Mouse (Mus musculus): ENCODE results near the gene Ptprs. TPM values are rescaled to one million over a fixed set of nuclear protein-coding genes. Genes with fewer than 3 reads are reported as not detected.

The Ptprs gene
- polyA plus RNA-seq, 1 experiment from 2014 or later, result 15.7 TPM

DNA sequence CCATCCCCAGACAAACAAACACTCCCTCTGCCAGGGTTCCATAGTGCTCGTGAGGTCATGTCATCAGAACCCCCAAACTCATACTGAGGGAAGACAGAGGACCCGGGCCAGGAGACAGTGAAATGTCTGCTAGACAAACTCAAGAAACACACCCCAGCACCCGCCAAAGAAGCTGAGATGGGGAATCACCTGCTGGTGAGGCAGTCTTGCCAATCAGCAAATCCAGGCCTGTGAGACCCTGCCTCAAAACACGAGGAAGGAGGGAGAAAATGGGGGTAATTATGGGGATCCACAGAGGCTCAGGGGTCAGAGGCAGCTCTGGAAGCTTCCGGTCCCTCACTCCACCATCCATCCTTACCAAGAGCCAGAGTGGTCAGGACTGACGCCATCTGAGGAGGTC is 9.5 kb downstream of the Ptprs start:
- Histone ChIP-seq H3K27me3 (replicated peaks; ENCODE audit: control insufficient read depth, insufficient read depth, low read length) (peaks cover 5% of the 10 kb centered on the region; the same call in 1 of the 2 replicates), H3K9me3 (ENCODE audit: control insufficient read depth) (no peaks in the 10 kb centered on the region), H3K4me2 (replicated peaks; ENCODE audit: low read depth) (no peak overlapping the region), H3K27ac (ENCODE audit: low read depth, low read length) (no peak overlapping the region), H3K4me3 (ENCODE audit: low read depth, low read length) (no peak overlapping the region), H3K4me1 (replicated peaks; ENCODE audit: control insufficient read depth, insufficient read depth, low read length) (no peaks in the 10 kb centered on the region), H3K9ac (ENCODE audit: low read depth, low read length) (no peak overlapping the region), H3K36me3 (ENCODE audit: control insufficient read depth, insufficient read depth) (no peaks in the 10 kb centered on the region)
- TF ChIP-seq CTCF (IDR thresholded peaks at IDR 0.05; ENCODE audit: low read depth), result no peak
- ATAC-seq, result no peak
- WGBS, result 66% methylated on average over 6 of the region's 6 CpGs

DNA sequence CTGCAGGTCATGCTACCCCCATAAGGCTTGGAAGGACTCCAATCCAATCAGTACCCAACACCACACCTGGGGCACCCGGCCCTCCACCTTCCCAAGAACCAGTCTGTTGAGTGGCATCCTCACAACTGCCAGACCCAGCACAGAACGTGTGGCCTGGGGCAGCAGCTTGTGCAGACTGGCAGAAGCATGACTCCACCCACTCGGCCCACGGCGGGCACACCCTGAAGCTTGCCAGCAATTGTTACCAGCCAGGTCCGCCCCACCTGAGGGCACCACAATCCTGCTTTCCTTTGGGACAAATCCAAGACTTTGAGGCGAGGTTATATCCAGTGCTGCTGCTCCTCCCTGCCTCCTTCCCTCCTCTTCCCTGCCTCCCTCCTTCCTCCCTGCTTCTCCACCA is 11.5 kb downstream of the Ptprs start:
- 86% methylated on average over 7 of the region's 7 CpGs for WGBS
- Histone ChIP-seq H3K4me1 (replicated peaks; ENCODE audit: control insufficient read depth, insufficient read depth, low read length) (peaks cover 3% of the 10 kb centered on the region; the same call in 1 of the 2 replicates), H3K9me3 (ENCODE audit: control insufficient read depth) (no peaks in the 10 kb centered on the region), H3K4me3 (ENCODE audit: low read depth, low read length) (no peak overlapping the region), H3K36me3 (ENCODE audit: control insufficient read depth, insufficient read depth) (no peaks in the 10 kb centered on the region), H3K27me3 (replicated peaks; ENCODE audit: control insufficient read depth, insufficient read depth, low read length) (no peaks in the 10 kb centered on the region; the same call in 1 of the 2 replicates), H3K4me2 (replicated peaks; ENCODE audit: low read depth) (no peak overlapping the region), H3K9ac (ENCODE audit: low read depth, low read length) (no peak overlapping the region), H3K27ac (ENCODE audit: low read depth, low read length) (no peak overlapping the region)
- TF ChIP-seq CTCF (IDR thresholded peaks at IDR 0.05; ENCODE audit: low read depth), result no peak
- ATAC-seq, result no peak

DNA sequence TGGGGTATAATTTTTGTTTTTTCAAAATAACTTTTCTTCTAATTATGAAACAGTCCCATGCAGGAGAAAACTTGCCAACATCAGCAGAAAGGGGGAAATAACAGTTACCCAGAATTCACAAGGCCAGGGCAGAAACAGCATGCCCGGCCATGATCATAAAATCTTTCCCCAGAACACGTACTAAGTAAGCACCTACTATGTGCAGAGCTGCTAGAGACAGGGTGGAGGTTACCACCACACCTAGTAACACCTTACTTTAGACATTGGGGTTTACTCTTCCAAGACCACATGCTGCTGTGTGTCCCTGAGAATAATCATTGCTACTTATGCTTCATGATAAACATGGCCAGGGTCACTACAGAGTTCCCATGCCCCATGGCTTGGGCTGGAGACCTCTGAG is 11.9 kb downstream of the Ptprs start:
- Histone ChIP-seq H3K9me3 (ENCODE audit: control insufficient read depth) (no peaks in the 10 kb centered on the region), H3K36me3 (ENCODE audit: control insufficient read depth, insufficient read depth) (no peaks in the 10 kb centered on the region), H3K9ac (ENCODE audit: low read depth, low read length) (no peak overlapping the region), H3K4me3 (ENCODE audit: low read depth, low read length) (no peak overlapping the region), H3K4me2 (replicated peaks; ENCODE audit: low read depth) (no peak overlapping the region), H3K27me3 (replicated peaks; ENCODE audit: control insufficient read depth, insufficient read depth, low read length) (no peaks in the 10 kb centered on the region), H3K4me1 (replicated peaks; ENCODE audit: control insufficient read depth, insufficient read depth, low read length) (peaks cover 3% of the 10 kb centered on the region; the same call in 1 of the 2 replicates), H3K27ac (ENCODE audit: low read depth, low read length) (no peak overlapping the region)
- ATAC-seq, result no peak
- 91% methylated on average over 2 of the region's 2 CpGs for WGBS
- no peak for TF ChIP-seq CTCF (IDR thresholded peaks at IDR 0.05; ENCODE audit: low read depth)

DNA sequence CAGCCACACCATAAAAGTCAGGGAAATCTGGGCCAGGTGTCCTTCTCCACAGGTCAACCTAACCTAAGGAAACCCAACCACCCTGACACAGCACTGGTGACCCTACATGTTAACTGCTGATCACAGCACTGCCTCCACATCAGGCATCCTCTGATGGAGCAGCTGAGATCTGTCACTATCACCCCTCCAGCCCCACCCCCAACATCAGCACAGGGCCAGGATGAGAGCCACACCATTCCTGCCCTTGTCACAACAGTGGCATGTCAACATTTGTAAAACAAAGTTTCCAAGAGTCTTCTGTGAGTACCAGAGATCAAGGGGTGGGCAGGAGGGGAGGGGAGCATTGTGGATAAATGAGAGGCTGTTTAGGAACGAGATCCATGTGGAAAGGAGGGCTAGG is 12.8 kb downstream of the Ptprs start:
- H3K27ac ChIP-seq (ENCODE audit: low read depth, low read length), result no peak overlapping the region
- H3K27me3 ChIP-seq (replicated peaks; ENCODE audit: control insufficient read depth, insufficient read depth, low read length), result no peaks in the 10 kb centered on the region
- WGBS, result 36% methylated on average over 1 of the region's 1 CpGs
- H3K4me3 ChIP-seq (ENCODE audit: low read depth, low read length), result no peak overlapping the region
- no peaks in the 10 kb centered on the region for H3K36me3 ChIP-seq (ENCODE audit: control insufficient read depth, insufficient read depth)
- no peak overlapping the region for H3K9ac ChIP-seq (ENCODE audit: low read depth, low read length)
- H3K9me3 ChIP-seq (ENCODE audit: control insufficient read depth), result no peaks in the 10 kb centered on the region
- H3K4me1 ChIP-seq (replicated peaks; ENCODE audit: control insufficient read depth, insufficient read depth, low read length), result peaks cover 3% of the 10 kb centered on the region; the same call in 1 of the 2 replicates
- no peak overlapping the region for H3K4me2 ChIP-seq (replicated peaks; ENCODE audit: low read depth)
- ATAC-seq, result no peak
- TF ChIP-seq CTCF (IDR thresholded peaks at IDR 0.05; ENCODE audit: low read depth), result no peak

DNA sequence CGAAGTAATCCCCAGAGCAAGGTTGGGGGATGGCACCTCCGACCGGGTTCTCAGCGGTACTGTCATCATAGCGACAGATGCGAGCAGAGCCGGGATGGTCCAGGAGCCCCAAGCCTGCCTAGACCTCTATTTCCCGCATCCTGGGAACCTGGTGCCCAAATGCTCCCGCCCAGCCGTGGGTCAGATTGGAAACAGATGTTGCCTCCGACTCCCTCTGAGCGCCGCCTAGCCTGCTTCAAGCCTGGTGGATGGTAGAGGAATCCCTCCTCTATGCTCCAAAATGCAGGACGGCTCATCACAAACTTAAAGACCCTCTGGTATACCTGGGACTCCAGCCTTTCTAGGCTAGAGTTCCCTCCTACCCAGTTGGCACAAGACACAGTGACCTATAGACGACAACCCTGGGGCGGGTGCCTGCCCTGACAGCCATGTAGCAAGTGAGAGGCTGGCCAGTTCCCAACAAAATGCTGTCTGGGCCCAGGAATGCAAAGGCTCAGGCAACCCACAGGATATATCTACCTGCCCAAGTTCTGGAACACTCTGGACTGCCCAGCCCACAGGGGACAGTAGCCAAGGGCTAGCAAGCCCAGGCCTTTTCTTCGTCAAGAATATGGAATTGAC is 13.3 kb downstream of the Ptprs start:
- WGBS, result 8% methylated on average over 17 of the region's 17 CpGs
- H3K4me1 ChIP-seq (replicated peaks; ENCODE audit: control insufficient read depth, insufficient read depth, low read length), result peaks cover 3% of the 10 kb centered on the region; the same call in 1 of the 2 replicates

DNA sequence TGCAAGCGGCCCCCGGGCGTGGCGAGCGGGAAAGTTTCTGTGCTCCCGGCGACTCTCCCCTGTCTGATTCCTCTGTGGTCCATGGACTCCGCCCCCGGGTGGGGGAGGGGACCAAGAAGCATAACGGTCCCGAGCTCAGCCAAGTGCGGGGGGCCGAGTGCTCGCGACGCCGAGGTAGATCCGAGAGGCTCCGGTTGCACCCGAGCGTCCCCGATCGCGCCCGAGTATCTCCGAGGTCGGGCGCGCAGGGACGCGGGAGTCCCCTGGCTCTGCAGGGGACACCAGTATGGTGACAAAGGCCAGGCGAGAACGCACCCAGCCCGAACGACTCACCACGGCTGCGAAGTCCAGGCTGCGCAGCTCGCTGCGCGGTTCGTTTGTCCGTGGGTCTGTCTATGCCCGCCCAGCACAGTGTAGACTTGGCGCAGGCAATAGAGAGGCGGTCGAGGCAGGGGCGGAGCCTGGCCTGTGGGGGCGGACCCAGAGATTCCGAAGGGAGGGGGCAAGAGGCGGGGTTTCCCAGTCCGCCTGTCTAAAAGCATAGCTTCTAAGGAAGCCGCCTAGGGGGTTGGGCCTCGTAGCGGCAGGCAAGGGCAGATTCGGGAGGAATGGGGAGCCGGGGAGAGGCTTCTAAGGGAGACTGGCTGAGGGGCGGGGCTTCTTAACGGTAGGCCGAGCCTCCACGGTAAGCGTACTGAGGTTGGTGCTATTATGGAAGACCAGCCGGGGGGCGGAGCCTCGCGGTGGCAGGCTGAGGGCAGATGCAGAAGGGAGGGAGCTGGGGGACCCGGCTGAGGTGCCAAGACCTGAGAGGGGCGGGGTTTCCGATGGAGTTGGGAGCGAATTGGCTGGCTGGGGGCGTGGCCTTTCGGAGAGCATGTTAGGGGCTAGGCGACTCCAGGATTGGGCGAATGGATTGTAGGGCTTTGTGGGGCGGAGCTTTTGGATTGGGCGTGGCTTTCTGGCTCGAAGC is 14.2 kb downstream of the Ptprs start:
- Histone ChIP-seq H3K9me3 (ENCODE audit: control insufficient read depth) (no peaks in the 10 kb centered on the region), H3K4me1 (replicated peaks; ENCODE audit: control insufficient read depth, insufficient read depth, low read length) (peaks cover 3% of the 10 kb centered on the region; the same call in 1 of the 2 replicates), H3K27ac (ENCODE audit: low read depth, low read length) (peak overlapping the region; percentile 60), H3K27me3 (replicated peaks; ENCODE audit: control insufficient read depth, insufficient read depth, low read length) (no peaks in the 10 kb centered on the region), H3K4me3 (ENCODE audit: low read depth, low read length) (peak overlapping the region; percentile 66), H3K4me2 (replicated peaks; ENCODE audit: low read depth) (peak overlapping the region; percentile 83), H3K9ac (ENCODE audit: low read depth, low read length) (peak overlapping the region; percentile 48), H3K36me3 (ENCODE audit: control insufficient read depth, insufficient read depth) (no peaks in the 10 kb centered on the region)
- peak; percentile 92 for ATAC-seq
- WGBS, result under 1% methylated on average over 76 of the region's 77 CpGs
- TF ChIP-seq CTCF (IDR thresholded peaks at IDR 0.05; ENCODE audit: low read depth), result 0 out of 2 replicates have a peak, but pooled peaks have one; percentile 6

More for the DNA sequence above, 13.3 kb downstream of the Ptprs start:
- H3K4me2 ChIP-seq (replicated peaks; ENCODE audit: low read depth), result peak overlapping the region; percentile 83
- TF ChIP-seq CTCF (IDR thresholded peaks at IDR 0.05; ENCODE audit: low read depth), result peak; percentile 40
- no peak overlapping the region for H3K9ac ChIP-seq (ENCODE audit: low read depth, low read length)
- H3K27me3 ChIP-seq (replicated peaks; ENCODE audit: control insufficient read depth, insufficient read depth, low read length), result no peaks in the 10 kb centered on the region
- H3K4me3 ChIP-seq (ENCODE audit: low read depth, low read length), result peak overlapping the region; percentile 66
- no peaks in the 10 kb centered on the region for H3K36me3 ChIP-seq (ENCODE audit: control insufficient read depth, insufficient read depth)
- ATAC-seq, result no peak
- no peaks in the 10 kb centered on the region for H3K9me3 ChIP-seq (ENCODE audit: control insufficient read depth)
- H3K27ac ChIP-seq (ENCODE audit: low read depth, low read length), result peak overlapping the region; percentile 60; the same call in 1 of the 2 replicates

Data from intestine, postnatal 0 days (tissue).